Mouse (Mus musculus) hindbrain, embryonic 16.5 days (tissue): ENCODE data around the gene Cachd1. TPM values are rescaled to one million over a fixed set of nuclear protein-coding genes. Genes with fewer than 3 reads are reported as not detected.

Source experiments
- ATAC-seq: fragments of 200-750 bp; cut with Nextera tagmentation; 2 replicates; pipeline ENCODE4 v1.8.0; 2017; ENCODE audit warnings: moderate TSS enrichment, moderate library complexity
- H3K27ac ChIP-seq: fragments of 300-500 bp; sonication (generic); 2 replicates; pipeline ENCODE4 v1.5.1; 2014; ENCODE audit warnings: low read depth, mild to moderate bottlenecking, control low read depth, low read length, moderate library complexity
- H3K27me3 ChIP-seq: fragments of 300-500 bp; sonication (generic); replicated peaks from 2 replicates; pipeline ENCODE4 v1.6.1; 2014; ENCODE audit warnings: low read length; ENCODE audit not compliant: control insufficient read depth, insufficient read depth
- H3K36me3 ChIP-seq: fragments of 300-500 bp; sonication (generic); 2 replicates; pipeline ENCODE4 v1.6.1; 2014; ENCODE audit warnings: mild to moderate bottlenecking, low read length, moderate library complexity, mixed read lengths; ENCODE audit not compliant: control insufficient read depth, insufficient read depth
- H3K4me1 ChIP-seq: fragments of 300-500 bp; sonication (generic); 2 replicates; pipeline ENCODE4 v1.6.1; 2014; ENCODE audit warnings: low read depth, low read length; ENCODE audit not compliant: control insufficient read depth, insufficient read depth
- H3K4me2 ChIP-seq: fragments of 300-500 bp; sonication (generic); 2 replicates; pipeline ENCODE4 v1.6.1; 2014; ENCODE audit warnings: mild to moderate bottlenecking, low read length, control low read depth, moderate library complexity
- H3K4me3 ChIP-seq: fragments of 300-500 bp; sonication (generic); 2 replicates; pipeline ENCODE4 v1.5.1; 2014; ENCODE audit warnings: mild to moderate bottlenecking, low read length, control low read depth, moderate library complexity
- H3K9ac ChIP-seq: fragments of 300-500 bp; sonication (generic); 2 replicates; pipeline ENCODE4 v1.6.1; 2014; ENCODE audit warnings: low read depth, mild to moderate bottlenecking, control low read depth, low read length, moderate library complexity
- H3K9me3 ChIP-seq: fragments of 300-500 bp; sonication (generic); 2 replicates; pipeline ENCODE4 v1.6.1; 2014; ENCODE audit warnings: mild to moderate bottlenecking, low read length, moderate library complexity; ENCODE audit not compliant: control insufficient read depth
- WGBS: fragments of 180-500 bp; shearing (Covaris S2); extraction: QIAGEN DNeasy Blood & Tissue Kit; methylation state at CpG from one replicate; pipeline ENCODE4 v1.1.7; 2014; 5-methylcytosine and 5-hydroxymethylcytosine counted together
- polyA plus RNA-seq: library from polyadenylated mRNA; unstranded; fragments of >200 nt; fragmentation: Nextera tagmentation; extraction: Ambion mirVana; gene quantifications from 2 replicates; pipeline ENCODE4 v1.2.1, GENCODE M21; 2015

Gene Cachd1
- polyA plus RNA-seq, 1 experiment from 2014 or later = 10.6 TPM

DNA sequence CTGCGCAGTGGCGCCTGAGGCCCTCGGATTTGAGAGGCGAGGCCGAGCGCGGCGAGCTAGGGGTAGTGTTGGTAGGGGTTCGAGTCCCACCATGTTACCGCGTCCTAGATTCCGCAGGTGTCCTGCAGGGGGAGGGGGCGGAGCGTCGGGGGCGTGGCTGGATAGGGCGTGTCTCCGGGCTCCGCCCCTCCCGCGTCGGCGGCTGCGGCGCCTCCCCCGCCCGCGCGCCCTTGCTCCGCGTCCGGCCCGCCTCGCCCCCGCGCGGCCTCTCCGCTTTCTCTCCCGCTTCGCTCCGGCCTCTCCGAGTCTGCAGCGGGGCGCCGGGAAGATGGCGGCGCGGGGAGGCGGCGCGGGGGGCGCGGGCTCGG, 292.3 kb downstream of the Cachd1 start, which contains the start of gene Raver2:
Gene Raver2, plus strand, starts transcription at position 198 of the 368 bp plus-strand sequence.
- no peaks in the 10 kb centered on the region for H3K9me3 ChIP-seq
- H3K4me2 ChIP-seq = peak within 1 kb of the TSS; percentile 96
- H3K4me3 ChIP-seq = peak within 1 kb of the TSS; percentile 87
- H3K27ac ChIP-seq = peak within 1 kb of the TSS; percentile 48
- H3K27me3 ChIP-seq = no peaks in the 10 kb centered on the region
- peak; percentile 82 for ATAC-seq
- H3K4me1 ChIP-seq = no peaks in the 10 kb centered on the region; the same call in 1 of the 2 replicates
- H3K36me3 ChIP-seq = no peaks in the 10 kb centered on the region
- under 1% methylated on average over 32 of the region's 54 CpGs for WGBS
- H3K9ac ChIP-seq = peak within 1 kb of the TSS; percentile 87

DNA sequence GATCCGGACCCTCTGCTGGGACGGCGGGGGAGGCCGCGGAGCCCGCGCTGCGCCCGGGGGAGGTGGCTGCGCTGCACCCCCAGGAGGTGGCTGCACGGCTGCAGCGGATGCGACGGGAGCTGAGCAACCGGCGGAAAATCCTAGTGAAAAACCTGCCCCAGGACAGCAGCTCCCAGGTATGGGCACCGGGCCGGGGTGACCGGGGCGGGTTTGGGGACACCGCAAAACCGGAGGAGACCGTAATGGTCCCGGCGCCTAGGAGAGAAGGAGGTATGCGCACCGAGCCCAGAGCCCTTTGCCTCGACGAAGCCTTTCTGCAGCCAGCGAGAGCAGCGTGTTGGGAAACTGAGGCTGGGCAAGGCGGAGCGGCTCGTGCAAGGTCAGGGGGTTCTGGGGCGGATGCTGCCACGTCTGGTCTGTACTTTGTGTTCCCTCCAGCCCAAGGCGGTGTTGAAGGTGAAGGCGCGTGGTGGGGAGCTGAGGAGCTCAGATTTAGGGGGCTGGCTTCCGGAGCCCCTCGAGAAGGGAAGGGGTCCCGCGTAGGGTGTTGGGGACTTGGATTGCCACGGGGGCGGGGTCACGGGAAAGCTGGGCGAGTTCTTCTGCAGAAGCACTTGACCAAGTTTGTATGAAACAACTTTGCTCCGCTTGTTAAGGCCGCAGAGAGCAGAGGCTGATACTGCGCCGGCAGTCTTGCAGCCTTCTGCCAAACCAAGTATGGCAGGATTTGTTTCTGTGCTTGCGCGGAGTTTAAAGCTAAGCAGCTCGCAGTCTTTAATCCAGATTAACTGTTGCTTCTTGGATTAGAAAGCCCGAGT, 292.9 kb downstream of the Cachd1 start:
- ATAC-seq = peak; percentile 66
- H3K36me3 ChIP-seq = no peaks in the 10 kb centered on the region
- H3K27me3 ChIP-seq = no peaks in the 10 kb centered on the region
- peak overlapping the region; percentile 48 for H3K27ac ChIP-seq
- H3K9ac ChIP-seq = peak overlapping the region; percentile 87
- under 1% methylated on average over 54 of the region's 55 CpGs for WGBS
- no peaks in the 10 kb centered on the region; the same call in 1 of the 2 replicates for H3K4me1 ChIP-seq
- peak overlapping the region; percentile 96 for H3K4me2 ChIP-seq
- no peaks in the 10 kb centered on the region for H3K9me3 ChIP-seq
- H3K4me3 ChIP-seq = peak overlapping the region; percentile 87

DNA sequence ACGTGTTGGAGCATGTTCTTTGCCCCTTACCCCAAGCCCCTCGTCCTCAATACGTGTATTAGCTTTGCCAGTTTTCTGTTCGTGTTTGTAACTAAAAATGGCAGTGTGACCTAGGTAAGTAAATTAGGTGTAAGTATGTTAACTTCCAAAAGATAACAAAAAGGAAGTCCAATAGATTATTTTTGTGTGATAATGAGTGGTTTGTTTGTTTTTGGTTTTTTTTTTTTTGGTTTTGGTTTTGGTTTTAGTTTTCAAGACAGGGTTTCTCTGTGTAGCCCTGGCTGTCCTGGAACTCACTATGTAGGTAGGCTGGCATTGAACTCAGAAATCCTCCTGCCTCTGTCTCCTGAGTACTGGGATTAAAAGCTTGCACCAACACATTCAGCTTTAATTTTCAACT, 295.1 kb downstream of the Cachd1 start:
- ATAC-seq = no peak
- WGBS = 86% methylated on average over 4 of the region's 4 CpGs
- H3K4me1 ChIP-seq = no peaks in the 10 kb centered on the region; the same call in 1 of the 2 replicates

DNA sequence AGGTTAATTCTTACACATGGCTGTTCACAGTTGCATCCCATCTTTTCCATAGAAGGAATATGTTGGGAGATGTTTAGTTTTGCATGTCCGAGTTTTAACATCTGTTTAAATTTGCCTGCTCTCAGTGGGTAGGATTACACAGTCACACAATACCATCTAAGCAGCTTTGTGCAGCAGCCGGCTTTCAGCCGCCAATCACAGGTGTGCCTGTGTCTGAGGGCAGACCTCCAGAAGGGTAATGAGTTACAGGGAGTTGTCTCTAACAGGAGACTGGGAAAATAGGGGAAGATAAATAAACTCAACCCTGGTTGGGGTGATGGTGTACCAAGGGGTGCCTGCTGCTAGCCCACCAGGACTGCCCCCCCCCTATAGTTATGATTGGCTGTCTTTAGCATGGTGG, 299.9 kb downstream of the Cachd1 start:
- no peaks in the 10 kb centered on the region for H3K9me3 ChIP-seq
- no peaks in the 10 kb centered on the region for H3K4me1 ChIP-seq
- ATAC-seq = no peak
- H3K9ac ChIP-seq = no peak overlapping the region
- H3K27me3 ChIP-seq = no peaks in the 10 kb centered on the region
- H3K27ac ChIP-seq = no peak overlapping the region
- H3K4me3 ChIP-seq = no peak overlapping the region
- H3K4me2 ChIP-seq = no peak overlapping the region
- no peaks in the 10 kb centered on the region for H3K36me3 ChIP-seq
- 48% methylated on average over 3 of the region's 3 CpGs for WGBS

More for the DNA sequence above, 295.1 kb downstream of the Cachd1 start:
- Histone ChIP-seq H3K9me3 (no peaks in the 10 kb centered on the region), H3K4me2 (no peak overlapping the region), H3K4me3 (no peak overlapping the region), H3K27me3 (no peaks in the 10 kb centered on the region), H3K9ac (no peak overlapping the region), H3K27ac (no peak overlapping the region), H3K36me3 (no peaks in the 10 kb centered on the region)

Other genes starting within 250 kb of the Cachd1 start
- gene Gm10577, start 244.0 kb downstream of the Cachd1 start, polyA plus RNA-seq = not detected in 2 replicates